Mouse (Mus musculus) heart, embryonic 14.5 days (tissue): ENCODE measurements around the gene Scly. TPM values are rescaled to one million over a fixed set of nuclear protein-coding genes. Genes with fewer than 3 reads are reported as not detected.

Experiments used
- ATAC-seq: fragments of 200-750 bp; cut with Nextera tagmentation; 2 replicates; pipeline ENCODE4 v1.8.0; 2017; ENCODE audit warnings: low read depth, moderate TSS enrichment; ENCODE audit not compliant: insufficient number of reproducible peaks, insufficient read depth, low FRiP score
- H3K27ac ChIP-seq, 2 experiments: fragments of 200-500 bp in 1 of 2; fragments of 300-500 bp in 1 of 2; sonication (generic) in 1 of 2; replicated peaks in 1 of 2; 2 replicates each; pipeline ENCODE4 v1.5.1; 2012 to 2014; ENCODE audit warnings: low read depth in 2 of 2, low read length in 2 of 2, control low read depth in 1 of 2, mild to moderate bottlenecking in 1 of 2, mixed read lengths in 1 of 2; ENCODE audit not compliant: control insufficient read depth in 1 of 2, insufficient read depth in 1 of 2
- H3K27me3 ChIP-seq: fragments of 300-500 bp; sonication (generic); 2 replicates; pipeline ENCODE4 v1.6.1; 2014; ENCODE audit warnings: mild to moderate bottlenecking, low read length, control low read depth; ENCODE audit not compliant: control insufficient read depth, insufficient read depth
- H3K36me3 ChIP-seq: fragments of 300-500 bp; sonication (generic); 2 replicates; pipeline ENCODE4 v1.6.1; 2014; ENCODE audit warnings: mild to moderate bottlenecking, control low read depth, low read length, mixed read lengths; ENCODE audit not compliant: control insufficient read depth, insufficient read depth
- H3K4me1 ChIP-seq, 2 experiments: fragments of 200-500 bp in 1 of 2; fragments of 300-500 bp in 1 of 2; sonication (generic) in 1 of 2; 2 replicates each; pipeline ENCODE4 v1.6.1; 2012 to 2014; ENCODE audit warnings: low read length in 2 of 2, control low read depth in 1 of 2, mixed read lengths in 1 of 2; ENCODE audit not compliant: control insufficient read depth in 2 of 2, insufficient read depth in 2 of 2
- H3K4me2 ChIP-seq: fragments of 300-500 bp; sonication (generic); 2 replicates; pipeline ENCODE4 v1.6.1; 2014; ENCODE audit warnings: mild to moderate bottlenecking, low read length
- H3K4me3 ChIP-seq, 2 experiments: fragments of 200-500 bp in 1 of 2; fragments of 300-500 bp in 1 of 2; sonication (generic) in 1 of 2; 2 replicates each; pipeline ENCODE4 v1.5.1; 2012 to 2014; ENCODE audit warnings: low read length in 2 of 2, mild to moderate bottlenecking in 2 of 2, control low read depth in 1 of 2, low read depth in 1 of 2, moderate library complexity in 1 of 2; ENCODE audit not compliant: control insufficient read depth in 1 of 2, insufficient read depth in 1 of 2
- H3K9ac ChIP-seq: fragments of 300-500 bp; sonication (generic); 2 replicates; pipeline ENCODE4 v1.6.1; 2014; ENCODE audit warnings: mild to moderate bottlenecking, low read length
- H3K9me3 ChIP-seq: fragments of 300-500 bp; sonication (generic); 2 replicates; pipeline ENCODE4 v1.6.1; 2016; ENCODE audit warnings: low read length, control low read depth; ENCODE audit not compliant: control insufficient read depth
- WGBS: fragments of 180-500 bp; shearing (Covaris S2); extraction: QIAGEN DNeasy Blood & Tissue Kit; methylation state at CpG from one replicate; pipeline ENCODE4 v1.1.7; 2014; 5-methylcytosine and 5-hydroxymethylcytosine counted together
- polyA plus RNA-seq: library from polyadenylated mRNA; unstranded; fragments of >200 nt; fragmentation: Nextera tagmentation; extraction: Ambion mirVana; gene quantifications from 2 replicates; pipeline ENCODE4 v1.2.1, GENCODE M21; 2014

Scly gene
- polyA plus RNA-seq, 1 experiment from 2014 or later, result 10.6 TPM

- Histone ChIP-seq H3K9me3 (no peaks in the 10 kb centered on the region), H3K4me2 (no peak overlapping the region), H3K27me3 (peaks cover 48% of the 10 kb centered on the region), H3K27ac (no peak overlapping the region), H3K36me3 (no peaks in the 10 kb centered on the region), H3K4me1 (peaks cover 22 to 28% of the 10 kb centered on the region in 2 experiments), H3K4me3 (no peak overlapping the region), H3K9ac (no peak overlapping the region)
- 38% methylated on average over 3 of the region's 3 CpGs for WGBS
- no peak for ATAC-seq
Measured at GRCm38 (mm10) chr1:91346892-91347291, 48.8 kb downstream of the Scly start.

GRCm38 (mm10) chr1:91350841-91351240 lies 52.7 kb downstream of the Scly start, which contains the start of gene Klhl30:
Gene Klhl30 (plus strand): TSS chr1:91351016.
- Histone ChIP-seq H3K9me3 (no peaks in the 10 kb centered on the region), H3K4me3 (peak within 1 kb of the TSS; percentile 50 to 57), H3K36me3 (peaks cover 26% of the 10 kb centered on the region), H3K27me3 (peaks cover 9% of the 10 kb centered on the region), H3K4me2 (peak within 1 kb of the TSS; percentile 86), H3K9ac (peak within 1 kb of the TSS; percentile 83), H3K27ac (peak within 1 kb of the TSS; percentile 91 to 92), H3K4me1 (peaks cover 18 to 19% of the 10 kb centered on the region in 2 experiments)
- 13% methylated on average over 4 of the region's 4 CpGs for WGBS
- ATAC-seq, result peak; percentile 74

- H3K27ac ChIP-seq, result peak overlapping the region; percentile 91 to 92
- H3K27me3 ChIP-seq, result peaks cover 6% of the 10 kb centered on the region; the same call in 1 of the 2 replicates
- no peaks in the 10 kb centered on the region for H3K9me3 ChIP-seq
- H3K4me1 ChIP-seq, result peaks cover 18 to 19% of the 10 kb centered on the region in 2 experiments
- WGBS, result 31% methylated on average over 3 of the region's 3 CpGs
- peak overlapping the region; percentile 86 for H3K4me2 ChIP-seq
- peak; percentile 42; the same call in 1 of the 2 replicates for ATAC-seq
- peak overlapping the region; percentile 83 for H3K9ac ChIP-seq
- H3K4me3 ChIP-seq, result peak overlapping the region; percentile 50 to 57
- peaks cover 30% of the 10 kb centered on the region for H3K36me3 ChIP-seq
Measured at GRCm38 (mm10) chr1:91351249-91351648, 53.1 kb downstream of the Scly start.

- Histone ChIP-seq H3K36me3 (peaks cover 41% of the 10 kb centered on the region), H3K27me3 (no peaks in the 10 kb centered on the region), H3K9me3 (no peaks in the 10 kb centered on the region), H3K4me3 (no peak overlapping the region), H3K4me2 (peak overlapping the region; percentile 86), H3K27ac (no peak overlapping the region), H3K9ac (no peak overlapping the region), H3K4me1 (peaks cover 18 to 19% of the 10 kb centered on the region in 2 experiments)
- no peak for ATAC-seq
- WGBS, result 72% methylated on average over 2 of the region's 2 CpGs
Measured at GRCm38 (mm10) chr1:91352277-91352676, 54.1 kb downstream of the Scly start.

GRCm38 (mm10) chr1:91356105-91356504 lies 58.0 kb downstream of the Scly start:
- Histone ChIP-seq H3K4me3 (no peak overlapping the region), H3K4me2 (no peak overlapping the region), H3K27ac (no peak overlapping the region), H3K27me3 (no peaks in the 10 kb centered on the region), H3K9ac (no peak overlapping the region), H3K9me3 (no peaks in the 10 kb centered on the region), H3K4me1 (peaks cover 9% of the 10 kb centered on the region in 2 experiments; a peak in 3 of 4 replicates), H3K36me3 (peaks cover 69% of the 10 kb centered on the region)
- ATAC-seq, result no peak
- WGBS, result 81% methylated on average over 11 of the region's 11 CpGs

GRCm38 (mm10) chr1:91362113-91362512 lies 64.0 kb downstream of the Scly start:
- Histone ChIP-seq H3K9ac (no peak overlapping the region), H3K27me3 (no peaks in the 10 kb centered on the region; the same call in 1 of the 2 replicates), H3K9me3 (peaks cover 15% of the 10 kb centered on the region; the same call in 1 of the 2 replicates), H3K4me3 (no peak overlapping the region), H3K4me2 (no peak overlapping the region), H3K36me3 (peaks cover 48% of the 10 kb centered on the region), H3K27ac (no peak overlapping the region), H3K4me1 (peaks cover 8 to 14% of the 10 kb centered on the region in 2 experiments)
- 78% methylated on average over 5 of the region's 5 CpGs for WGBS
- ATAC-seq, result no peak

- 88% methylated on average over 16 of the region's 16 CpGs for WGBS
- Histone ChIP-seq H3K4me2 (no peak overlapping the region), H3K27ac (no peak overlapping the region), H3K4me3 (no peak overlapping the region), H3K27me3 (no peaks in the 10 kb centered on the region; the same call in 1 of the 2 replicates), H3K36me3 (peaks cover 26% of the 10 kb centered on the region), H3K9ac (no peak overlapping the region), H3K9me3 (peaks cover 15% of the 10 kb centered on the region; the same call in 1 of the 2 replicates), H3K4me1 (peaks cover 8 to 14% of the 10 kb centered on the region in 2 experiments)
- ATAC-seq, result no peak
Measured at GRCm38 (mm10) chr1:91364822-91365644, 66.9 kb downstream of the Scly start.
